Mouse (Mus musculus): ENCODE data around the gene Dennd6a. TPM values are rescaled to one million over a fixed set of nuclear protein-coding genes. Genes with fewer than 3 reads are reported as not detected.

Gene Dennd6a
- total and polyA plus RNA-seq, 3 experiments: 11.2 to 97.5 (median 51.6) TPM

DNA sequence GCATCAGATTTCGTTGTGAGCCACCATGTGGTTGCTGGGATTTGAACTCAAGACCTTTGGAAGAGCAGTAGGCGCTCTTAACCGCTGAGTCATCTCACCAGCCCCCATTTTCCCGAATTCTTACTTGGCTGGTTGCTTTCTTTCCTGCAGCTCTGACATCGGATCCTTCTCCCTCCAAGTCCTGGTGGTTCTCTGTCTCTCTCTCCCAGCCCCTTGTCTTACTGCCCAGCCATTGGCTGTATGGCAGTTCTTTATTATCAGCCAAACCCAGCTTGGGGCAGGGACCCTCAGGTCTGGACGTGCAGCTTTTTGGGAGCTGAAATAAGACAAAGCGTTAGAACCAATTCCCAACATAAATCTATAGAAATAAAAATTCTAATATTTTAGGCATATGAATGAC lies 21.5 kb downstream of the Dennd6a start:
- H3K4me1 ChIP-seq (ENCODE audit: insufficient read depth, low read depth, low read length): peaks cover 53% of the 10 kb centered on the region
- TF ChIP-seq GATA2 (IDR thresholded peaks at IDR 0.05; ENCODE audit: borderline replicate concordance, low read depth, low read length) (no peak), TAL1 (conservative IDR thresholded peaks at IDR 0.05; ENCODE audit: low read depth, low read length) (peak; percentile 62)
- H3K9me3 ChIP-seq (replicated peaks): peaks cover 6% of the 10 kb centered on the region
- H3K4me3 ChIP-seq (ENCODE audit: low read depth, low read length): peak overlapping the region; percentile 20; the same call in 1 of the 2 replicates
- peaks cover 31% of the 10 kb centered on the region for H3K36me3 ChIP-seq (replicated peaks)
- ATAC-seq (ENCODE audit: extremely low read depth, insufficient number of reproducible peaks, low FRiP score, poor library complexity, severe bottlenecking) (no peak), DNase-seq (ENCODE audit: low spot score) (no peak)
- no peaks in the 10 kb centered on the region for H3K27me3 ChIP-seq (ENCODE audit: insufficient read depth, low read length)

DNA sequence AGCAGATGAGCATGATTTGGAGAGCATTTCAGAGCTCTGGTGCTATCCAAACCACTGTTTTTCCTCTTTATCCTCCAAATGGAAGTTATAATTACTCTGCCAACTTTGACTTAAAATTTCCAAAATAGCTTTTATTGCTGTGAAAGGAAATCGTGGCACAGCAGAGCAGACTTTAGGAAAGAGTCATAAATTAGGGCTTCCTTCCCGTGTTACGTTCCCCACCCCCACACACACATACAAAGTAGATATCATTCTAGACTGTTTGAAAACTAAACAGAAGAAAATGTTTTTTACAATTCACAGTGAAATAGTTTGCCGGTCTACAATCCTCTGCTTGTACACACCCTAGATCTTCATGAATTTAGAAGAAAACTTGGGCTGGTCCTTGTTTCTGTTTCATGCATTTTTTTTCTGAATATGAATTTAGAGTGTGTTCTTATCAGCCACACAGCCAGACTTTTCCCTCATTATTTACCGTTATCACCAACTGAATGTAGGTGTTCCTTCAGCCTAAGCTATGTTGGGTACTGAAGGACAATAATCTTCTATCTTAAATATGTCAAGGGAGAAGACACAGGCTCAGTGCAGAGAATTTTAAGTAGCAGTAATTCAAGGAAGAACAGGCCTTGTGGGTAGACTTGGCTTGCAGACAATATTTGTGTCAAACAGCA lies 22.2 kb downstream of the Dennd6a start:
- peak; percentile 48; the same call in 1 of the 2 replicates for TF ChIP-seq TAL1 (conservative IDR thresholded peaks at IDR 0.05; ENCODE audit: low read depth, low read length)
- no peak for TF ChIP-seq CTCF (IDR thresholded peaks at IDR 0.05; ENCODE audit: low read depth, low read length)
- Histone ChIP-seq H3K4me3 (ENCODE audit: low read depth, low read length) (no peak overlapping the region; the same call in 1 of the 2 replicates), H3K27me3 (ENCODE audit: insufficient read depth, low read length) (no peaks in the 10 kb centered on the region), H3K4me1 (ENCODE audit: insufficient read depth, low read depth, low read length) (peaks cover 48% of the 10 kb centered on the region), H3K36me3 (replicated peaks) (peaks cover 35% of the 10 kb centered on the region), H3K9me3 (replicated peaks) (peaks cover 6% of the 10 kb centered on the region)
- DNase-seq (ENCODE audit: low spot score) (no peak), ATAC-seq (ENCODE audit: extremely low read depth, insufficient number of reproducible peaks, low FRiP score, poor library complexity, severe bottlenecking) (peak; percentile 46)

DNA sequence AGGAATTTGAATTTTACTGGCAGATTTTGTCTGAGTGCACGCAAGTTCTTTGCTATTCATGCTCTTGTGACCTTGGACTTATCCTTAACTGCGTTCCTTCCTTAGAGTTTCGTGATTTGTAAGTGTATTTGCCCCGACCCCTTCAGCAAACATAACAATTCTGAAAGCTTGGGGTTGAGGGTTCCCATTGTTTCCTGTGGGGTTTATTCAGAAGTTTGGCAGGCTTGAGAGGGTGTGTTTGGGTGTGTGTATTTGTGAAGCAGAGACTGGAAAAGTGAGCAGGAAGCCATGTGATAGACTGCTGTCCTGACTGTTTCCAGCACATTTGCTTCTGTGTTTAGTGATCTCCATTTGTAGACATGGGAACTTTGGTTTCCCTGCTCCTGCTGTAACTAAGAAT lies 31.7 kb downstream of the Dennd6a start:
- peaks cover 76% of the 10 kb centered on the region for H3K36me3 ChIP-seq (replicated peaks)
- H3K4me1 ChIP-seq (ENCODE audit: insufficient read depth, low read depth, low read length): peaks cover 20% of the 10 kb centered on the region
- ATAC-seq (ENCODE audit: extremely low read depth, insufficient number of reproducible peaks, low FRiP score, poor library complexity, severe bottlenecking) (no peak), DNase-seq (ENCODE audit: low spot score) (no peak)
- H3K27me3 ChIP-seq (ENCODE audit: insufficient read depth, low read length): no peaks in the 10 kb centered on the region
- no peak overlapping the region for H3K4me3 ChIP-seq (ENCODE audit: low read depth, low read length)
- no peak for TF ChIP-seq CTCF (IDR thresholded peaks at IDR 0.05; ENCODE audit: low read depth, low read length)
- TF ChIP-seq TAL1 (conservative IDR thresholded peaks at IDR 0.05; ENCODE audit: low read depth, low read length): no peak
- TF ChIP-seq GATA2 (IDR thresholded peaks at IDR 0.05; ENCODE audit: borderline replicate concordance, low read depth, low read length): no peak
- no peak for TF ChIP-seq POLR2AphosphoS5 (IDR thresholded peaks at IDR 0.05; ENCODE audit: insufficient replicate concordance, low read depth, low read length)
- no peak for TF ChIP-seq GATA1 (IDR thresholded peaks at IDR 0.05; ENCODE audit: borderline replicate concordance, low read length)
- H3K9me3 ChIP-seq (replicated peaks): no peaks in the 10 kb centered on the region

DNA sequence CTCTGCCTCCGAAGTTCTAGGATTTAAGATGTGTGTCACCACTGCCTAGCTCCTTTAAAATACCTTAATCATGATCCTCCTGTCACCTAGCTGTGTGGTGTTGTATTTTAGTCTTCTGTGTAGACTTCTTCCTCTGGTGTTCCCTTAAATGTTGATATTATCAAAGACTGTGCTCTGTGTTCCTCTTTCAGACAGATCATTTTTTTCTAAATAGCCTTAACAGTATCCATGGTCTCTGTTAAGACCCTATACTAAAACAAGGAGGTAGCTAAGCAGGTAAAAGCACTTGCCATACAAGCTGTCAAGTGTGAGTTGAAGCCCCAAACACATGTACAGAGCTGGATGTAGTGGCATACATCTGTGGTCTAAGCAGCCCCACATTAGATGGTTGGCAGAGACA lies 36.0 kb downstream of the Dennd6a start:
- Histone ChIP-seq H3K9me3 (replicated peaks) (no peaks in the 10 kb centered on the region), H3K4me3 (ENCODE audit: low read depth, low read length) (no peak overlapping the region), H3K4me1 (ENCODE audit: insufficient read depth, low read depth, low read length) (peaks cover 32% of the 10 kb centered on the region), H3K27me3 (ENCODE audit: insufficient read depth, low read length) (no peaks in the 10 kb centered on the region), H3K36me3 (replicated peaks) (peaks cover 81% of the 10 kb centered on the region)
- DNase-seq (ENCODE audit: low spot score) (no peak), ATAC-seq (ENCODE audit: extremely low read depth, insufficient number of reproducible peaks, low FRiP score, poor library complexity, severe bottlenecking) (no peak)
- TF ChIP-seq TAL1 (conservative IDR thresholded peaks at IDR 0.05; ENCODE audit: low read depth, low read length) (no peak), GATA2 (IDR thresholded peaks at IDR 0.05; ENCODE audit: borderline replicate concordance, low read depth, low read length) (no peak), CTCF (IDR thresholded peaks at IDR 0.05; ENCODE audit: low read depth, low read length) (no peak), GATA1 (IDR thresholded peaks at IDR 0.05; ENCODE audit: borderline replicate concordance, low read length) (no peak), POLR2AphosphoS5 (IDR thresholded peaks at IDR 0.05; ENCODE audit: insufficient replicate concordance, low read depth, low read length) (no peak)

DNA sequence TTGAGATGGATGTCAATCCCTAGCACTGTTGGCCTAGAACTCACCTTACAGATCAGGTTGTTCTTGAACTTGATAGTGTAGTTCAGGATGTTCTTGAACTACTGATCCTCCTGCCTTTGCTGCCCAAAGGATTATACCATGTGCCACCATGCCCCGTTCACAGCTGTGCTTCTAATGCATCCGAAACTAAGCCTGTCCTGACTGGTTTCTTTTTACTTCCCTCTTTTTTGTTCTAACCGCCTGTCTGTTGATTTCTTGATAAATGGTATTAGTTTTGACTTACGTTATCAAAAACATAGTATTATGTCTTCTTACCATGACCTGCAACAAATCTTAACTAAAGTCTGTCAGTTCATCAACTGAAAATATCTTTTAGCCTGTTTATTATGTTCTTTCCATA lies 37.0 kb downstream of the Dennd6a start:
- TF ChIP-seq GATA2 (IDR thresholded peaks at IDR 0.05; ENCODE audit: borderline replicate concordance, low read depth, low read length) (no peak), POLR2AphosphoS5 (IDR thresholded peaks at IDR 0.05; ENCODE audit: insufficient replicate concordance, low read depth, low read length) (no peak), GATA1 (IDR thresholded peaks at IDR 0.05; ENCODE audit: borderline replicate concordance, low read length) (no peak), CTCF (IDR thresholded peaks at IDR 0.05; ENCODE audit: low read depth, low read length) (no peak), TAL1 (conservative IDR thresholded peaks at IDR 0.05; ENCODE audit: low read depth, low read length) (no peak)
- Histone ChIP-seq H3K36me3 (replicated peaks) (peaks cover 79% of the 10 kb centered on the region), H3K9me3 (replicated peaks) (no peaks in the 10 kb centered on the region), H3K4me1 (ENCODE audit: insufficient read depth, low read depth, low read length) (peaks cover 32% of the 10 kb centered on the region), H3K27me3 (ENCODE audit: insufficient read depth, low read length) (no peaks in the 10 kb centered on the region), H3K4me3 (ENCODE audit: low read depth, low read length) (peak overlapping the region; percentile 30; the same call in 1 of the 2 replicates)
- DNase-seq (ENCODE audit: low spot score) (no peak), ATAC-seq (ENCODE audit: extremely low read depth, insufficient number of reproducible peaks, low FRiP score, poor library complexity, severe bottlenecking) (peak; percentile 56)

DNA sequence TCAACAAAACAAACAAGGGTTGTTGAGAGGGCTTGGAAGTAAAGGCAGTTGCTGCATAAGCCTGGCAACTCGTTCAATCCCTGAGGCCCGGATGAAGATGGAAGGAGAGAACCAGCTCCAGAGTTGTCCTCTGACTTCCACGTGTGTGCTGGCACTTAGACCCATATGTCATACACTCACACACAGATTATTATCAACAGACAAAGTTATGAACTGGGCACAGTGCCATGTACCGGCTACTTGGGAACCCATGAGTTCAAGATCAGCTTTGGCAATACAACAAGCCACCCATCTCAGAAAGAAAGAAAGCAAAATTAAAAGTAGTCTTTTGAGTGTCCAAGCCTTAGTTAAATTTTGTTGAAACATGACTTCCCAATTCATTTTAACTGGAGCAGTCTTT lies 51.6 kb downstream of the Dennd6a start:
- DNase-seq (ENCODE audit: low spot score) (no peak), ATAC-seq (ENCODE audit: extremely low read depth, insufficient number of reproducible peaks, low FRiP score, poor library complexity, severe bottlenecking) (no peak)
- Histone ChIP-seq H3K36me3 (replicated peaks) (peaks cover 87% of the 10 kb centered on the region), H3K27me3 (ENCODE audit: insufficient read depth, low read length) (no peaks in the 10 kb centered on the region), H3K4me1 (ENCODE audit: insufficient read depth, low read depth, low read length) (peaks cover 5% of the 10 kb centered on the region; the same call in 1 of the 2 replicates), H3K4me3 (ENCODE audit: low read depth, low read length) (no peak overlapping the region), H3K9me3 (replicated peaks) (no peaks in the 10 kb centered on the region)
- TF ChIP-seq CTCF (IDR thresholded peaks at IDR 0.05; ENCODE audit: low read depth, low read length) (no peak), GATA1 (IDR thresholded peaks at IDR 0.05; ENCODE audit: borderline replicate concordance, low read length) (no peak), TAL1 (conservative IDR thresholded peaks at IDR 0.05; ENCODE audit: low read depth, low read length) (no peak), GATA2 (IDR thresholded peaks at IDR 0.05; ENCODE audit: borderline replicate concordance, low read depth, low read length) (no peak), POLR2AphosphoS5 (IDR thresholded peaks at IDR 0.05; ENCODE audit: insufficient replicate concordance, low read depth, low read length) (no peak)
